Mouse (Mus musculus): ENCODE results near the gene Tep1. TPM values are rescaled to one million over a fixed set of nuclear protein-coding genes. Genes with fewer than 3 reads are reported as not detected.
"Not testable (repeated sequence)": the region's sequence is repeated elsewhere in the genome, so short reads cannot be mapped to it uniquely, and the experiment has no call there.

The Tep1 gene
- polyA plus RNA-seq, 1 experiment from 2014 or later: 6.4 TPM

- H3K4me3 ChIP-seq (replicated peaks); ATAC-seq (ENCODE audit: insufficient read depth, low FRiP score, low read depth); H3K4me1 ChIP-seq; H3K27me3 ChIP-seq (replicated peaks); H3K36me3 ChIP-seq; H3K9ac ChIP-seq; H3K4me2 ChIP-seq; H3K27ac ChIP-seq; H3K9me3 ChIP-seq: not testable (repeated sequence)
Observed at GRCm38 (mm10) chr14:50865005-50865404, 5.4 kb downstream of the Tep1 start.

GRCm38 (mm10) chr14:50862641-50863040, 7.7 kb downstream of the Tep1 start:
- H3K27me3 ChIP-seq (replicated peaks): no peaks in the 10 kb centered on the region
- no peak overlapping the region for H3K4me2 ChIP-seq
- no peaks in the 10 kb centered on the region for H3K4me1 ChIP-seq
- WGBS: 88% methylated on average over 10 of the region's 10 CpGs
- peaks cover 7% of the 10 kb centered on the region for H3K36me3 ChIP-seq
- H3K9me3 ChIP-seq: no peaks in the 10 kb centered on the region
- no peak overlapping the region for H3K4me3 ChIP-seq (replicated peaks)
- no peak overlapping the region for H3K27ac ChIP-seq
- H3K9ac ChIP-seq: no peak overlapping the region
- no peak for ATAC-seq (ENCODE audit: insufficient read depth, low FRiP score, low read depth)

- WGBS: 78% methylated on average over 5 of the region's 5 CpGs
- no peak overlapping the region for H3K9ac ChIP-seq
- ATAC-seq (ENCODE audit: insufficient read depth, low FRiP score, low read depth): no peak
- no peaks in the 10 kb centered on the region for H3K27me3 ChIP-seq (replicated peaks)
- H3K9me3 ChIP-seq: no peaks in the 10 kb centered on the region
- no peaks in the 10 kb centered on the region for H3K4me1 ChIP-seq
- H3K4me2 ChIP-seq: no peak overlapping the region
- no peak overlapping the region for H3K4me3 ChIP-seq (replicated peaks)
- peaks cover 3% of the 10 kb centered on the region; the same call in 1 of the 2 replicates for H3K36me3 ChIP-seq
- no peak overlapping the region for H3K27ac ChIP-seq
Observed at GRCm38 (mm10) chr14:50855788-50856187, 14.6 kb downstream of the Tep1 start.

GRCm38 (mm10) chr14:50837236-50837635, 33.1 kb downstream of the Tep1 start:
- no peak overlapping the region for H3K27ac ChIP-seq
- H3K9me3 ChIP-seq: no peaks in the 10 kb centered on the region
- no peak overlapping the region for H3K9ac ChIP-seq
- no peaks in the 10 kb centered on the region for H3K27me3 ChIP-seq (replicated peaks)
- no peak overlapping the region for H3K4me2 ChIP-seq
- no peak for ATAC-seq (ENCODE audit: insufficient read depth, low FRiP score, low read depth)
- H3K4me1 ChIP-seq: no peaks in the 10 kb centered on the region
- H3K4me3 ChIP-seq (replicated peaks): no peak overlapping the region
- 63% methylated on average over 6 of the region's 6 CpGs for WGBS
- H3K36me3 ChIP-seq: 0 out of 2 replicates have a peak, but pooled peaks cover 5% of the 10 kb centered on the region

- Histone ChIP-seq H3K27ac (no peak overlapping the region), H3K9ac (no peak overlapping the region), H3K27me3 (replicated peaks) (no peaks in the 10 kb centered on the region), H3K36me3 (0 out of 2 replicates have a peak, but pooled peaks cover 5% of the 10 kb centered on the region), H3K4me1 (no peaks in the 10 kb centered on the region), H3K9me3 (no peaks in the 10 kb centered on the region), H3K4me2 (no peak overlapping the region), H3K4me3 (replicated peaks) (no peak overlapping the region)
- 42% methylated on average over 2 of the region's 2 CpGs for WGBS
- ATAC-seq (ENCODE audit: insufficient read depth, low FRiP score, low read depth): no peak; the same call in 1 of the 2 replicates
Observed at GRCm38 (mm10) chr14:50834435-50834834, 35.9 kb downstream of the Tep1 start.

- H3K9ac ChIP-seq: no peak overlapping the region
- no peaks in the 10 kb centered on the region for H3K9me3 ChIP-seq
- no peaks in the 10 kb centered on the region for H3K4me1 ChIP-seq
- no peak overlapping the region for H3K27ac ChIP-seq
- ATAC-seq (ENCODE audit: insufficient read depth, low FRiP score, low read depth): 0 out of 2 replicates have a peak, but pooled peaks have one; percentile 23
- H3K4me3 ChIP-seq (replicated peaks): no peak overlapping the region
- H3K4me2 ChIP-seq: no peak overlapping the region
- H3K27me3 ChIP-seq (replicated peaks): no peaks in the 10 kb centered on the region
- 72% methylated on average over 10 of the region's 10 CpGs for WGBS
- H3K36me3 ChIP-seq: 0 out of 2 replicates have a peak, but pooled peaks cover 5% of the 10 kb centered on the region
Observed at GRCm38 (mm10) chr14:50833964-50834363, 36.4 kb downstream of the Tep1 start.

- Histone ChIP-seq H3K4me3 (replicated peaks) (no peak overlapping the region), H3K36me3 (no peaks in the 10 kb centered on the region), H3K4me2 (no peak overlapping the region), H3K9ac (no peak overlapping the region), H3K9me3 (no peaks in the 10 kb centered on the region), H3K27ac (no peak overlapping the region), H3K27me3 (replicated peaks) (no peaks in the 10 kb centered on the region), H3K4me1 (no peaks in the 10 kb centered on the region)
- no peak for ATAC-seq (ENCODE audit: insufficient read depth, low FRiP score, low read depth)
- 76% methylated on average over 3 of the region's 3 CpGs for WGBS
Observed at GRCm38 (mm10) chr14:50829878-50830277, 40.5 kb downstream of the Tep1 start.

GRCm38 (mm10) chr14:50826579-50826978, 43.8 kb downstream of the Tep1 start:
- ATAC-seq (ENCODE audit: insufficient read depth, low FRiP score, low read depth): no peak
- WGBS: 85% methylated on average over 4 of the region's 4 CpGs
- Histone ChIP-seq H3K36me3 (peaks cover 8% of the 10 kb centered on the region; the same call in 1 of the 2 replicates), H3K4me3 (replicated peaks) (no peak overlapping the region), H3K27ac (no peak overlapping the region), H3K9ac (no peak overlapping the region), H3K4me2 (no peak overlapping the region), H3K4me1 (no peaks in the 10 kb centered on the region), H3K9me3 (no peaks in the 10 kb centered on the region), H3K27me3 (replicated peaks) (no peaks in the 10 kb centered on the region)

- no peak overlapping the region for H3K27ac ChIP-seq
- no peak overlapping the region for H3K9ac ChIP-seq
- H3K36me3 ChIP-seq: peaks cover 31% of the 10 kb centered on the region
- H3K4me1 ChIP-seq: no peaks in the 10 kb centered on the region
- no peak overlapping the region for H3K4me2 ChIP-seq
- ATAC-seq (ENCODE audit: insufficient read depth, low FRiP score, low read depth): no peak
- H3K4me3 ChIP-seq (replicated peaks): no peak overlapping the region
- H3K27me3 ChIP-seq (replicated peaks): no peaks in the 10 kb centered on the region
- no peaks in the 10 kb centered on the region for H3K9me3 ChIP-seq
- WGBS: 80% methylated on average over 9 of the region's 9 CpGs
Observed at GRCm38 (mm10) chr14:50824219-50824618, 46.1 kb downstream of the Tep1 start.

- Histone ChIP-seq H3K36me3 (peaks cover 35% of the 10 kb centered on the region), H3K4me3 (replicated peaks) (no peak overlapping the region), H3K9ac (no peak overlapping the region), H3K4me2 (no peak overlapping the region), H3K9me3 (no peaks in the 10 kb centered on the region), H3K4me1 (no peaks in the 10 kb centered on the region), H3K27me3 (replicated peaks) (no peaks in the 10 kb centered on the region), H3K27ac (no peak overlapping the region)
- no peak for ATAC-seq (ENCODE audit: insufficient read depth, low FRiP score, low read depth)
- WGBS: 71% methylated on average over 2 of the region's 2 CpGs
Observed at GRCm38 (mm10) chr14:50823240-50823639, 47.1 kb downstream of the Tep1 start.

GRCm38 (mm10) chr14:50813060-50813459, 57.3 kb downstream of the Tep1 start:
- no peak for ATAC-seq (ENCODE audit: insufficient read depth, low FRiP score, low read depth)
- Histone ChIP-seq H3K4me3 (replicated peaks) (no peak overlapping the region), H3K27ac (no peak overlapping the region), H3K27me3 (replicated peaks) (no peaks in the 10 kb centered on the region), H3K36me3 (peaks cover 37% of the 10 kb centered on the region), H3K9me3 (no peaks in the 10 kb centered on the region), H3K4me1 (peaks cover 4% of the 10 kb centered on the region; the same call in 1 of the 2 replicates), H3K4me2 (no peak overlapping the region), H3K9ac (no peak overlapping the region)
- WGBS: 77% methylated on average over 2 of the region's 2 CpGs

GRCm38 (mm10) chr14:50807487-50808072, 62.8 kb downstream of the Tep1 start, which contains the start of the genes Ccnb1ip1 and Parp2:
Gene Ccnb1ip1 (minus strand): TSS chr14:50807732.
Gene Parp2 (plus strand): TSS chr14:50807841.
- ATAC-seq (ENCODE audit: insufficient read depth, low FRiP score, low read depth): peak; percentile 100
- peaks cover 4% of the 10 kb centered on the region; the same call in 1 of the 2 replicates for H3K4me1 ChIP-seq
- H3K4me3 ChIP-seq (replicated peaks): peak within 1 kb of the TSS; percentile 56
- H3K36me3 ChIP-seq: peaks cover 6% of the 10 kb centered on the region; the same call in 1 of the 2 replicates
- no peaks in the 10 kb centered on the region for H3K27me3 ChIP-seq (replicated peaks)
- H3K9ac ChIP-seq: peak within 1 kb of the TSS; percentile 65
- peak within 1 kb of the TSS; percentile 80 for H3K27ac ChIP-seq
- 0% methylated on average over 42 of the region's 42 CpGs for WGBS
- H3K4me2 ChIP-seq: peak within 1 kb of the TSS; percentile 57
- H3K9me3 ChIP-seq: no peaks in the 10 kb centered on the region
